In the genomic region with DNA sequence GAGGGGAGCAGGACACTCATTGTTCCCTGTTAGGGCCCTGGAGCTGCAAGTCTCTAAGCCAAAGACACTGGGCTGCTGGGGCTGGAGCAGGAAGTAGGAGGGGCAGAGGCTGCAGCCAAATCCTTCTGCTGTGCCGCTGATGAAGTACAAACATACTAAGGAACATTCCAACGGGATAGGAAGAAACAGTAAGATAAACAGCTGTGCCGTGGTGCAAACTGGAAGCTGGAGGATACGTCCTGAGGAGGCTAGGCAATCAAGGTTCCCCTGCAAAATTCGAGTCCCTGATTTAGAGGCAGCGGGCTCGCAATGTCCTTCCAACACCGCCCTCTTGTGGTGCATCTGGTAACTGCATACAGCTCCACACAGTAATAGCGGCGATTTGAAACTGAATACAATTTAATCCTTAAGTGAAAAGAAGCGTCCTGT, we compare ENCODE assay signal across 7 mouse cellular contexts. TPM values are rescaled to one million over a fixed set of nuclear protein-coding genes. Genes with fewer than 3 reads are reported as not detected.
A peak's percentile ranks its signal among the peaks of the same experiment; 100 is the strongest.
DNase-seq lines count a peak whose midpoint lies in the region; ATAC-seq and TF ChIP-seq lines count a peak whose summit lies in the region.

No protein-coding gene starts in this region.

- 1% methylated on average over 11 of the region's 11 CpGs for WGBS in embryonic facial prominence, embryonic 11.5 days
- WGBS in heart, adult 2 months, result under 1% methylated on average over 11 of the region's 11 CpGs
- WGBS in kidney, adult 2 months, result under 1% methylated on average over 11 of the region's 11 CpGs
- 0% methylated on average over 11 of the region's 11 CpGs for WGBS in limb, embryonic 13.5 days
- WGBS in midbrain, embryonic 16.5 days, result under 1% methylated on average over 11 of the region's 11 CpGs

- peak; percentile 87 for DNase-seq in adrenal gland, postnatal 25 days
- DNase-seq in embryonic facial prominence, embryonic 11.5 days (ENCODE audit: low spot score), result peak; percentile 93
- DNase-seq in heart, adult 2 months, result peak; percentile 84 to 92
- DNase-seq in kidney, adult 2 months, result peak; percentile 85
- DNase-seq in spleen, postnatal 14 days (ENCODE audit: low spot score in 2 of 2), result peak; percentile 38 to 62

- no peaks in the 10 kb centered on the region for H3K79me2 ChIP-seq in heart, adult 2 months (replicated peaks; ENCODE audit: control insufficient read depth, insufficient read depth, low read length)

- no peaks in the 10 kb centered on the region for H3K9me3 ChIP-seq in embryonic facial prominence, embryonic 11.5 days (replicated peaks; ENCODE audit: control insufficient read depth, low read length)
- no peaks in the 10 kb centered on the region for H3K9me3 ChIP-seq in limb, embryonic 13.5 days
- H3K9me3 ChIP-seq in midbrain, embryonic 16.5 days (replicated peaks; ENCODE audit: control insufficient read depth, low read length, poor library complexity, severe bottlenecking), result no peaks in the 10 kb centered on the region

- H3K4me2 ChIP-seq in embryonic facial prominence, embryonic 11.5 days (ENCODE audit: low read depth, low read length), result peak overlapping the region; percentile 30
- peak overlapping the region; percentile 61 for H3K4me2 ChIP-seq in limb, embryonic 13.5 days (replicated peaks)
- peak overlapping the region; percentile 46 for H3K4me2 ChIP-seq in midbrain, embryonic 16.5 days (ENCODE audit: low read length)

- peak overlapping the region; percentile 24 for H3K4me3 ChIP-seq in embryonic facial prominence, embryonic 11.5 days (ENCODE audit: low read depth, low read length)
- peak overlapping the region; percentile 39 for H3K4me3 ChIP-seq in heart, adult 2 months
- peak overlapping the region; percentile 21; the same call in 1 of the 2 replicates for H3K4me3 ChIP-seq in kidney, adult 2 months (ENCODE audit: insufficient read depth, low read depth, low read length)
- peak overlapping the region; percentile 34 for H3K4me3 ChIP-seq in limb, embryonic 13.5 days
- H3K4me3 ChIP-seq in midbrain, embryonic 16.5 days (ENCODE audit: low read depth, low read length), result peak overlapping the region; percentile 24; the same call in 1 of the 2 replicates

- intact Hi-C loops in heart, adult 2 months (cut with DNase I), result loop anchor here (1.0 to 5.0 kb wide), 3 partner anchors 42 to 141 kb away; no protein-coding TSS in a partner anchor

- H3K27ac ChIP-seq in embryonic facial prominence, embryonic 11.5 days (replicated peaks; ENCODE audit: low read depth, low read length), result no peak overlapping the region
- H3K27ac ChIP-seq in heart, adult 2 months, result peak overlapping the region; percentile 40
- no peak overlapping the region for H3K27ac ChIP-seq in kidney, adult 2 months (ENCODE audit: insufficient read depth, low read depth, low read length)
- H3K27ac ChIP-seq in limb, embryonic 13.5 days, result no peak overlapping the region
- H3K27ac ChIP-seq in midbrain, embryonic 16.5 days (ENCODE audit: low read length), result no peak overlapping the region

- peak; percentile 39; the same call in 1 of the 2 replicates for ATAC-seq in embryonic facial prominence, embryonic 11.5 days (replicated peaks; ENCODE audit: insufficient number of reproducible peaks, low FRiP score, low TSS enrichment, low read depth)
- ATAC-seq in limb, embryonic 13.5 days (ENCODE audit: low FRiP score, low read depth), result peak; percentile 24; the same call in 1 of the 2 replicates
- peak; percentile 54 for ATAC-seq in midbrain, embryonic 16.5 days

- peak; percentile 70; the same call in 1 of the 2 replicates for TF ChIP-seq EP300 in heart, adult 2 months (IDR thresholded peaks at IDR 0.05; ENCODE audit: insufficient read depth, low read depth, low read length)

- TF ChIP-seq POLR2A in heart, adult 2 months (IDR thresholded peaks at IDR 0.05; ENCODE audit: insufficient read depth, low read depth, low read length), result no peak
- TF ChIP-seq POLR2A in kidney, adult 2 months (IDR thresholded peaks at IDR 0.05; ENCODE audit: low read depth, low read length), result no peak

- H3K27me3 ChIP-seq in embryonic facial prominence, embryonic 11.5 days (ENCODE audit: control insufficient read depth, insufficient read depth, low read length), result no peaks in the 10 kb centered on the region
- H3K27me3 ChIP-seq in heart, adult 2 months (ENCODE audit: control insufficient read depth, insufficient read depth, low read length), result no peaks in the 10 kb centered on the region
- no peaks in the 10 kb centered on the region for H3K27me3 ChIP-seq in kidney, adult 2 months (replicated peaks; ENCODE audit: control insufficient read depth, insufficient read depth, low read length)
- peaks cover 20% of the 10 kb centered on the region for H3K27me3 ChIP-seq in limb, embryonic 13.5 days
- H3K27me3 ChIP-seq in midbrain, embryonic 16.5 days (ENCODE audit: control insufficient read depth, insufficient read depth, low read depth, low read length), result peaks cover 4% of the 10 kb centered on the region; the same call in 1 of the 2 replicates

- TF ChIP-seq CTCF in heart, adult 2 months (IDR thresholded peaks at IDR 0.05), result no peak; the same call in 1 of the 2 replicates
- TF ChIP-seq CTCF in kidney, adult 2 months (conservative IDR thresholded peaks at IDR 0.05; ENCODE audit: insufficient read depth, insufficient read length, low read depth, low read length), result peak; percentile 98

- H3K36me3 ChIP-seq in embryonic facial prominence, embryonic 11.5 days (replicated peaks; ENCODE audit: control insufficient read depth, insufficient read depth, low read depth, low read length), result no peaks in the 10 kb centered on the region
- H3K36me3 ChIP-seq in heart, adult 2 months (ENCODE audit: control insufficient read depth, insufficient read depth, low read length), result no peaks in the 10 kb centered on the region
- H3K36me3 ChIP-seq in kidney, adult 2 months (ENCODE audit: control insufficient read depth, insufficient read depth, low read length), result no peaks in the 10 kb centered on the region
- no peaks in the 10 kb centered on the region for H3K36me3 ChIP-seq in limb, embryonic 13.5 days
- H3K36me3 ChIP-seq in midbrain, embryonic 16.5 days (ENCODE audit: control insufficient read depth, insufficient read depth, low read length), result no peaks in the 10 kb centered on the region

- no peaks in the 10 kb centered on the region for H3K4me1 ChIP-seq in embryonic facial prominence, embryonic 11.5 days (ENCODE audit: control insufficient read depth, insufficient read depth, low read length)
- H3K4me1 ChIP-seq in heart, adult 2 months (ENCODE audit: control insufficient read depth, insufficient read depth, low read length), result peaks cover 3% of the 10 kb centered on the region; the same call in 1 of the 2 replicates
- H3K4me1 ChIP-seq in kidney, adult 2 months (ENCODE audit: control insufficient read depth, insufficient read depth, low read length), result no peaks in the 10 kb centered on the region
- peaks cover 4% of the 10 kb centered on the region; the same call in 1 of the 2 replicates for H3K4me1 ChIP-seq in limb, embryonic 13.5 days
- H3K4me1 ChIP-seq in midbrain, embryonic 16.5 days (ENCODE audit: control insufficient read depth, insufficient read depth, low read length), result no peaks in the 10 kb centered on the region

- peak overlapping the region; percentile 34; the same call in 1 of the 2 replicates for H3K9ac ChIP-seq in embryonic facial prominence, embryonic 11.5 days (replicated peaks; ENCODE audit: low read length)
- H3K9ac ChIP-seq in heart, adult 2 months (ENCODE audit: low read depth, low read length), result no peak overlapping the region
- H3K9ac ChIP-seq in limb, embryonic 13.5 days, result no peak overlapping the region
- no peak overlapping the region for H3K9ac ChIP-seq in midbrain, embryonic 16.5 days (ENCODE audit: low read depth, low read length)

RNA-seq across cellular contexts. Expression of gene Eno4, which starts 39.3 kb away (rescaled TPM):
- total RNA-seq in adrenal gland, postnatal 25 days (2021), result 0.24 and 0.33 TPM in 2 replicates
- 0.54 and 0.66 TPM in 2 replicates for polyA plus RNA-seq in embryonic facial prominence, embryonic 11.5 days (2014; fragmentation: Nextera tagmentation; extraction: Ambion mirVana)
- total RNA-seq in heart, adult 2 months (2021), result not detected
- polyA plus RNA-seq in heart, adult 2 months (2012; rRNA removed), result 0.27 TPM in 1 of 2 replicates, not detected in the other
- polyA plus RNA-seq in kidney, adult 2 months (2012; rRNA removed), result 0.08 and 0.31 TPM in 2 replicates
- 0.37 and 0.42 TPM in 2 replicates for polyA plus RNA-seq in limb, embryonic 13.5 days (2015; fragmentation: Nextera tagmentation; extraction: Ambion mirVana)
- polyA plus RNA-seq in midbrain, embryonic 16.5 days (2015; fragmentation: Nextera tagmentation; extraction: Ambion mirVana), result 1.9 and 2.2 TPM in 2 replicates

RNA-seq across cellular contexts. Expression of gene Hspa12a, which starts 39.5 kb away (rescaled TPM):
- total RNA-seq in adrenal gland, postnatal 25 days (2021), result 115 and 119 TPM in 2 replicates
- polyA plus RNA-seq in embryonic facial prominence, embryonic 11.5 days (2014; fragmentation: Nextera tagmentation; extraction: Ambion mirVana), result 5.1 and 5.8 TPM in 2 replicates
- total RNA-seq in heart, adult 2 months (2021), result 10 to 100 TPM; 14.7 to 17.7 TPM
- polyA plus RNA-seq in heart, adult 2 months (2012; rRNA removed), result 12.2 and 21.8 TPM in 2 replicates
- 17.9 and 21.6 TPM in 2 replicates for polyA plus RNA-seq in kidney, adult 2 months (2012; rRNA removed)
- polyA plus RNA-seq in limb, embryonic 13.5 days (2015; fragmentation: Nextera tagmentation; extraction: Ambion mirVana), result 5.0 TPM in 2 replicates
- polyA plus RNA-seq in midbrain, embryonic 16.5 days (2015; fragmentation: Nextera tagmentation; extraction: Ambion mirVana), result 50.6 and 57.9 TPM in 2 replicates
